Mouse (Mus musculus) liver, embryonic 13.5 days (tissue): Measurements from ENCODE around the gene Trabd. TPM values are rescaled to one million over a fixed set of nuclear protein-coding genes. Genes with fewer than 3 reads are reported as not detected.

Experiments used
- ATAC-seq: fragments of 200-750 bp; cut with Nextera tagmentation; 2 replicates; pipeline ENCODE4 v1.8.0; 2017; ENCODE audit warnings: low read depth, mild to moderate bottlenecking, moderate number of reproducible peaks, moderate library complexity
- DNase-seq: peaks from one replicate; pipeline ENCODE4 v3.0.0; 2022
- H3K27ac ChIP-seq: fragments of 300-500 bp; sonication (generic); 2 replicates; pipeline ENCODE4 v1.5.1; 2015; ENCODE audit warnings: moderate library complexity, mild to moderate bottlenecking, inconsistent platforms
- H3K27me3 ChIP-seq: fragments of 300-500 bp; sonication (generic); 2 replicates; pipeline ENCODE4 v1.6.1; 2015; ENCODE audit warnings: mild to moderate bottlenecking, inconsistent platforms
- H3K36me3 ChIP-seq: fragments of 300-500 bp; sonication (generic); 2 replicates; pipeline ENCODE4 v1.6.1; 2015; ENCODE audit warnings: mild to moderate bottlenecking, inconsistent platforms
- H3K4me1 ChIP-seq: fragments of 300-500 bp; sonication (generic); replicated peaks from 2 replicates; pipeline ENCODE4 v1.6.1; 2015; ENCODE audit warnings: inconsistent platforms
- H3K4me2 ChIP-seq: fragments of 300-500 bp; sonication (generic); 2 replicates; pipeline ENCODE4 v1.6.1; 2015; ENCODE audit warnings: inconsistent platforms, mild to moderate bottlenecking, moderate library complexity
- H3K4me3 ChIP-seq: fragments of 300-500 bp; sonication (generic); replicated peaks from 2 replicates; pipeline ENCODE4 v1.5.1; 2015; ENCODE audit warnings: mild to moderate bottlenecking, inconsistent platforms
- H3K9ac ChIP-seq: fragments of 300-500 bp; sonication (generic); 2 replicates; pipeline ENCODE4 v1.6.1; 2015; ENCODE audit warnings: mild to moderate bottlenecking, inconsistent platforms
- H3K9me3 ChIP-seq: fragments of 300-500 bp; sonication (generic); replicated peaks from 2 replicates; pipeline ENCODE4 v1.6.1; 2016; ENCODE audit warnings: inconsistent platforms
- WGBS: fragments of 180-500 bp; shearing (Covaris S2); methylation state at CpG from one replicate; pipeline ENCODE4 v1.1.7; 2015; ENCODE audit not compliant: insufficient replicate concordance; 5-methylcytosine and 5-hydroxymethylcytosine counted together
- polyA plus RNA-seq: library from polyadenylated mRNA; unstranded; fragments of >200 nt; fragmentation: Nextera tagmentation; extraction: Ambion mirVana; gene quantifications from 2 replicates; pipeline ENCODE4 v1.2.1, GENCODE M21; 2015

Gene Trabd
- polyA plus RNA-seq, 1 experiment from 2014 or later = 16.4 TPM

- WGBS = 65% methylated on average over 7 of the region's 7 CpGs
- Histone ChIP-seq H3K9me3 (no peaks in the 10 kb centered on the region), H3K9ac (no peak overlapping the region), H3K4me1 (0 out of 2 replicates have a peak, but pooled peaks cover 3% of the 10 kb centered on the region), H3K36me3 (no peaks in the 10 kb centered on the region), H3K27me3 (peaks cover 98% of the 10 kb centered on the region), H3K4me2 (no peak overlapping the region), H3K27ac (no peak overlapping the region), H3K4me3 (no peak overlapping the region)
- ATAC-seq = no peak
- DNase-seq = no peak
These were observed 11.9 kb upstream of the Trabd start for GRCm38 (mm10) chr15:89063001-89063400.

- no peak overlapping the region for H3K4me2 ChIP-seq
- no peak overlapping the region for H3K27ac ChIP-seq
- no peak overlapping the region for H3K9ac ChIP-seq
- H3K4me1 ChIP-seq = 0 out of 2 replicates have a peak, but pooled peaks cover 3% of the 10 kb centered on the region
- no peaks in the 10 kb centered on the region for H3K36me3 ChIP-seq
- no peak for ATAC-seq
- 60% methylated on average over 6 of the region's 6 CpGs for WGBS
- no peak for DNase-seq
- H3K9me3 ChIP-seq = no peaks in the 10 kb centered on the region
- H3K4me3 ChIP-seq = no peak overlapping the region
- H3K27me3 ChIP-seq = peaks cover 98% of the 10 kb centered on the region
These were observed 11.4 kb upstream of the Trabd start for GRCm38 (mm10) chr15:89063536-89063935.

GRCm38 (mm10) chr15:89064891-89065290, 10.0 kb upstream of the Trabd start:
- no peak overlapping the region for H3K27ac ChIP-seq
- DNase-seq (no peak), ATAC-seq (no peak)
- H3K4me2 ChIP-seq = no peak overlapping the region
- no peak overlapping the region for H3K4me3 ChIP-seq
- H3K9me3 ChIP-seq = no peaks in the 10 kb centered on the region
- H3K36me3 ChIP-seq = no peaks in the 10 kb centered on the region
- WGBS = 78% methylated on average over 5 of the region's 5 CpGs
- no peak overlapping the region for H3K9ac ChIP-seq
- H3K4me1 ChIP-seq = 0 out of 2 replicates have a peak, but pooled peaks cover 3% of the 10 kb centered on the region
- H3K27me3 ChIP-seq = peaks cover 98% of the 10 kb centered on the region

- Histone ChIP-seq H3K4me2 (no peak overlapping the region), H3K27ac (no peak overlapping the region), H3K36me3 (no peaks in the 10 kb centered on the region), H3K4me3 (peak overlapping the region; percentile 0; the same call in 1 of the 2 replicates), H3K9me3 (no peaks in the 10 kb centered on the region), H3K9ac (no peak overlapping the region), H3K27me3 (peaks cover 90% of the 10 kb centered on the region), H3K4me1 (no peaks in the 10 kb centered on the region)
- ATAC-seq = no peak
- no peak for DNase-seq
- WGBS = 18% methylated on average over 35 of the region's 35 CpGs
These were observed 7.3 kb upstream of the Trabd start for GRCm38 (mm10) chr15:89067609-89068008.

GRCm38 (mm10) chr15:89068226-89068625, 6.7 kb upstream of the Trabd start:
- H3K27ac ChIP-seq = no peak overlapping the region
- H3K4me2 ChIP-seq = no peak overlapping the region
- H3K4me3 ChIP-seq = no peak overlapping the region
- ATAC-seq (no peak), DNase-seq (no peak)
- peaks cover 86% of the 10 kb centered on the region for H3K27me3 ChIP-seq
- H3K9me3 ChIP-seq = no peaks in the 10 kb centered on the region
- H3K9ac ChIP-seq = no peak overlapping the region
- no peaks in the 10 kb centered on the region for H3K4me1 ChIP-seq
- 21% methylated on average over 26 of the region's 26 CpGs for WGBS
- no peaks in the 10 kb centered on the region for H3K36me3 ChIP-seq

- H3K9ac ChIP-seq = no peak overlapping the region
- H3K9me3 ChIP-seq = no peaks in the 10 kb centered on the region
- 63% methylated on average over 19 of the region's 19 CpGs for WGBS
- H3K27me3 ChIP-seq = peaks cover 82% of the 10 kb centered on the region
- no peak overlapping the region for H3K4me3 ChIP-seq
- no peak for ATAC-seq
- H3K4me2 ChIP-seq = no peak overlapping the region
- DNase-seq = no peak
- H3K27ac ChIP-seq = no peak overlapping the region
- H3K4me1 ChIP-seq = no peaks in the 10 kb centered on the region
- H3K36me3 ChIP-seq = no peaks in the 10 kb centered on the region
These were observed 5.5 kb upstream of the Trabd start for GRCm38 (mm10) chr15:89069336-89069840.

GRCm38 (mm10) chr15:89070606-89071005, 4.3 kb upstream of the Trabd start:
- H3K4me3 ChIP-seq = no peak overlapping the region
- no peak overlapping the region for H3K9ac ChIP-seq
- DNase-seq (no peak), ATAC-seq (no peak)
- peaks cover 72% of the 10 kb centered on the region for H3K27me3 ChIP-seq
- whole genome bisulfite sequencing = 67% methylated on average over 24 of the region's 24 CpGs
- no peaks in the 10 kb centered on the region for H3K36me3 ChIP-seq
- H3K9me3 ChIP-seq = no peaks in the 10 kb centered on the region
- peaks cover 11% of the 10 kb centered on the region for H3K4me1 ChIP-seq
- no peak overlapping the region for H3K4me2 ChIP-seq
- no peak overlapping the region for H3K27ac ChIP-seq

GRCm38 (mm10) chr15:89073993-89074603, 826 bp upstream of the Trabd start:
- Histone ChIP-seq H3K36me3 (no peaks in the 10 kb centered on the region), H3K27ac (no peak overlapping the region), H3K4me2 (0 out of 2 replicates have a peak overlapping the region, but pooled peaks have one; percentile 97), H3K4me1 (peaks cover 42% of the 10 kb centered on the region), H3K9ac (no peak overlapping the region), H3K9me3 (no peaks in the 10 kb centered on the region), H3K27me3 (peaks cover 37% of the 10 kb centered on the region), H3K4me3 (no peak overlapping the region)
- WGBS = 55% methylated on average over 10 of the region's 10 CpGs
- DNase-seq = no peak
- ATAC-seq = no peak

- WGBS = 0% methylated on average over 38 of the region's 59 CpGs
These were observed 689 bp downstream of the Trabd start for GRCm38 (mm10) chr15:89075478-89076147.

GRCm38 (mm10) chr15:89076156-89076731, 1.3 kb downstream of the Trabd start:
- Histone ChIP-seq H3K27me3 (peaks cover 17% of the 10 kb centered on the region), H3K4me1 (peaks cover 42% of the 10 kb centered on the region), H3K36me3 (no peaks in the 10 kb centered on the region), H3K9me3 (no peaks in the 10 kb centered on the region), H3K9ac (peak overlapping the region; percentile 87), H3K27ac (peak overlapping the region; percentile 63), H3K4me3 (peak overlapping the region; percentile 78), H3K4me2 (peak overlapping the region; percentile 97)
- DNase-seq (no peak), ATAC-seq (peak; percentile 30)
- under 1% methylated on average over 37 of the region's 39 CpGs for WGBS

More at GRCm38 (mm10) chr15:89075478-89076147, 689 bp downstream of the Trabd start:
- H3K4me3 ChIP-seq = peak overlapping the region; percentile 78
- H3K27ac ChIP-seq = peak overlapping the region; percentile 65
- H3K9me3 ChIP-seq = no peaks in the 10 kb centered on the region
- H3K27me3 ChIP-seq = peaks cover 22% of the 10 kb centered on the region
- H3K36me3 ChIP-seq = no peaks in the 10 kb centered on the region
- DNase-seq (peak; percentile 71), ATAC-seq (peak; percentile 89)
- peak overlapping the region; percentile 97 for H3K4me2 ChIP-seq
- H3K9ac ChIP-seq = peak overlapping the region; percentile 87
- peaks cover 42% of the 10 kb centered on the region for H3K4me1 ChIP-seq

- Histone ChIP-seq H3K4me2 (peak overlapping the region; percentile 97), H3K4me1 (peaks cover 42% of the 10 kb centered on the region), H3K4me3 (peak overlapping the region; percentile 78), H3K9ac (peak overlapping the region; percentile 87), H3K9me3 (no peaks in the 10 kb centered on the region), H3K27me3 (peaks cover 7% of the 10 kb centered on the region), H3K27ac (peak overlapping the region; percentile 39; the same call in 1 of the 2 replicates), H3K36me3 (peaks cover 17% of the 10 kb centered on the region)
- peak; percentile 58 for DNase-seq
- peak; percentile 41 for ATAC-seq
- 37% methylated on average over 9 of the region's 9 CpGs for WGBS
These were observed 3.4 kb downstream of the Trabd start for GRCm38 (mm10) chr15:89078208-89078836.
